In the genomic region with DNA sequence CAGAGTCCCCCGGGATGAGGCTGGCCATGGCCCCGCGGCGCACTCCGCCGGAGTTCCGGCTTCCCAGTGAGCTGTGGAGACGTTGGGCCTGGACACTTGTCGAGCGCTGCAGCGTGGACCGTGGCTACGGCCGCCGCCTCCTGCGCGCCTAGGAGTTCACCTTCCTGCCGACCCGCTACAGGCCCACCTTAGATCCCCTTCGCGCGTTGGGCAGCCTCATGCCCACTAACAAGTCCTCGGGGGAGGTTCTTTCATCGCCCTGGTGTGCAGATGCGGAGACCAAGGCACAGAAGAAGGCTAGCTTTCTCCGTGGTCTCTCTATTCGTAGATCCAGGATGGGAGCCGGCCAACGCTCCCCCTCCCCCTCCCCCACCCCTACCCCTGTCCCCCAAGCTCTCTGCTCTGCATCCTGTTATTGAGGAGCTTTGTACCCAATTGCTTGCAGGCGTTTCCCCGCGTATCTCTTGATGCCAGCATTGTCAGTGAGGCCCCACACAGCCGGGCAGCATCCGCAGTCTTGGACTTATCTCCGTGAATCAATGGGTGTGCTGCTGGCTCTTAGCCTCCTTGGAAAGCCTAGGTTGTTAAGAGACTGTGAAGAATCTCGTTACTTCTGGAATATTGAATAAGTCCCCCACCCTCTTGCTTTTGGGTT, we compare ENCODE assay signal across 7 mouse cellular contexts. TPM values are rescaled to one million over a fixed set of nuclear protein-coding genes. Genes with fewer than 3 reads are reported as not detected.
DNase-seq lines count a peak whose midpoint lies in the region; ATAC-seq and TF ChIP-seq lines count a peak whose summit lies in the region.

No protein-coding gene starts in this region.

- peak overlapping the region; percentile 84 for H3K9ac ChIP-seq in embryonic facial prominence, embryonic 14.5 days (ENCODE audit: low read depth, low read length)
- peak overlapping the region; percentile 86 for H3K9ac ChIP-seq in intestine, embryonic 16.5 days (ENCODE audit: low read depth, low read length)
- peak overlapping the region; percentile 86 for H3K9ac ChIP-seq in midbrain, postnatal 0 days (replicated peaks; ENCODE audit: low read length, poor library complexity, severe bottlenecking)

- peaks cover 14% of the 10 kb centered on the region for H3K36me3 ChIP-seq in embryonic facial prominence, embryonic 14.5 days (ENCODE audit: control insufficient read depth, insufficient read depth, low read length)
- peaks cover 7% of the 10 kb centered on the region for H3K36me3 ChIP-seq in intestine, embryonic 16.5 days (ENCODE audit: control insufficient read depth, insufficient read depth, low read length)
- H3K36me3 ChIP-seq in midbrain, postnatal 0 days (ENCODE audit: insufficient read depth, low read length), result peaks cover 7% of the 10 kb centered on the region; the same call in 1 of the 2 replicates

- WGBS in embryonic facial prominence, embryonic 14.5 days, result under 1% methylated on average over 29 of the region's 36 CpGs
- under 1% methylated on average over 34 of the region's 36 CpGs for WGBS in intestine, embryonic 16.5 days
- 0% methylated on average over 31 of the region's 36 CpGs for WGBS in midbrain, postnatal 0 days

- peak overlapping the region; percentile 83 for H3K4me2 ChIP-seq in embryonic facial prominence, embryonic 14.5 days (ENCODE audit: low read depth, low read length)
- H3K4me2 ChIP-seq in intestine, embryonic 16.5 days (ENCODE audit: low read depth, low read length), result peak overlapping the region; percentile 50
- peak overlapping the region; percentile 92 for H3K4me2 ChIP-seq in midbrain, postnatal 0 days (ENCODE audit: low read depth, low read length, poor library complexity, severe bottlenecking)

- H3K27ac ChIP-seq in embryonic facial prominence, embryonic 14.5 days (replicated peaks; ENCODE audit: low read depth, low read length), result peak overlapping the region; percentile 87
- H3K27ac ChIP-seq in intestine, embryonic 16.5 days (ENCODE audit: low read length), result peak overlapping the region; percentile 86
- H3K27ac ChIP-seq in midbrain, postnatal 0 days (ENCODE audit: low read depth, low read length), result peak overlapping the region; percentile 95

- TF ChIP-seq CTCF in midbrain, postnatal 0 days (IDR thresholded peaks at IDR 0.05), result no peak

- peak; percentile 38 for DNase-seq in spleen, adult 12 weeks (ENCODE audit: low spot score)
- no peak for DNase-seq in spleen, adult 18-20 months
- peak; percentile 24 for DNase-seq in embryonic facial prominence, embryonic 14.5 days (ENCODE audit: low spot score)
- DNase-seq in midbrain, postnatal 0 days (ENCODE audit: low spot score), result peak; percentile 45
- DNase-seq in layer of hippocampus, adult 11-12 months (ENCODE audit: low spot score), result no peak
- DNase-seq in frontal cortex, postnatal 14 days (ENCODE audit: low spot score in 2 of 2), result no peak

- H3K4me3 ChIP-seq in embryonic facial prominence, embryonic 14.5 days (ENCODE audit: low read depth, low read length), result peak overlapping the region; percentile 85
- peak overlapping the region; percentile 75 for H3K4me3 ChIP-seq in intestine, embryonic 16.5 days (ENCODE audit: low read length)
- H3K4me3 ChIP-seq in midbrain, postnatal 0 days (ENCODE audit: low read depth, low read length), result peak overlapping the region; percentile 76

- no peaks in the 10 kb centered on the region for H3K9me3 ChIP-seq in embryonic facial prominence, embryonic 14.5 days (ENCODE audit: control insufficient read depth, low read length)
- H3K9me3 ChIP-seq in intestine, embryonic 16.5 days (ENCODE audit: control insufficient read depth, low read length), result no peaks in the 10 kb centered on the region
- H3K9me3 ChIP-seq in midbrain, postnatal 0 days (ENCODE audit: low read length), result no peaks in the 10 kb centered on the region

- H3K4me1 ChIP-seq in embryonic facial prominence, embryonic 14.5 days (ENCODE audit: control insufficient read depth, insufficient read depth, low read length), result peaks cover 39% of the 10 kb centered on the region
- peaks cover 40% of the 10 kb centered on the region for H3K4me1 ChIP-seq in intestine, embryonic 16.5 days (ENCODE audit: control insufficient read depth, insufficient read depth, low read length)
- H3K4me1 ChIP-seq in midbrain, postnatal 0 days (ENCODE audit: insufficient read depth, low read length), result peaks cover 29% of the 10 kb centered on the region; the same call in 1 of the 2 replicates

- H3K27me3 ChIP-seq in embryonic facial prominence, embryonic 14.5 days (replicated peaks; ENCODE audit: control insufficient read depth, insufficient read depth, low read length), result peaks cover 35% of the 10 kb centered on the region
- peaks cover 36% of the 10 kb centered on the region for H3K27me3 ChIP-seq in intestine, embryonic 16.5 days (replicated peaks; ENCODE audit: control insufficient read depth, insufficient read depth, low read length)
- no peaks in the 10 kb centered on the region for H3K27me3 ChIP-seq in midbrain, postnatal 0 days (ENCODE audit: insufficient read depth, low read length)

- ATAC-seq in embryonic facial prominence, embryonic 14.5 days (ENCODE audit: low read depth), result no peak
- no peak; the same call in 1 of the 2 replicates for ATAC-seq in intestine, embryonic 16.5 days
- ATAC-seq in midbrain, postnatal 0 days (ENCODE audit: low FRiP score), result no peak

RNA-seq across cellular contexts. Expression of a gene that starts 0.8 kb away (rescaled TPM):
- 34.5 and 38.8 TPM in 2 replicates for polyA plus RNA-seq in embryonic facial prominence, embryonic 14.5 days (2014; fragmentation: Nextera tagmentation; extraction: Ambion mirVana)
- polyA plus RNA-seq in intestine, embryonic 16.5 days (2015; fragmentation: Nextera tagmentation; extraction: Ambion mirVana), result 32.4 and 34.2 TPM in 2 replicates
- 36.7 and 39.8 TPM in 2 replicates for total RNA-seq in midbrain, postnatal 0 days (2014; rRNA removed)
- polyA plus RNA-seq in midbrain, postnatal 0 days (2015; fragmentation: Nextera tagmentation; extraction: Ambion mirVana), result 27.3 and 28.8 TPM in 2 replicates

RNA-seq across cellular contexts. Expression of a gene that starts 4.0 kb away (rescaled TPM):
- 2.1 and 2.8 TPM in 2 replicates for polyA plus RNA-seq in embryonic facial prominence, embryonic 14.5 days (2014; fragmentation: Nextera tagmentation; extraction: Ambion mirVana)
- 1.3 and 1.4 TPM in 2 replicates for polyA plus RNA-seq in intestine, embryonic 16.5 days (2015; fragmentation: Nextera tagmentation; extraction: Ambion mirVana)
- 111 and 115 TPM in 2 replicates for total RNA-seq in midbrain, postnatal 0 days (2014; rRNA removed)
- 165 and 180 TPM in 2 replicates for polyA plus RNA-seq in midbrain, postnatal 0 days (2015; fragmentation: Nextera tagmentation; extraction: Ambion mirVana)

RNA-seq across cellular contexts. Expression of a gene that starts 36.3 kb away (rescaled TPM):
- 0.98 and 1.3 TPM in 2 replicates for polyA plus RNA-seq in embryonic facial prominence, embryonic 14.5 days (2014; fragmentation: Nextera tagmentation; extraction: Ambion mirVana)
- 2.3 and 3.5 TPM in 2 replicates for polyA plus RNA-seq in intestine, embryonic 16.5 days (2015; fragmentation: Nextera tagmentation; extraction: Ambion mirVana)
- 1.1 and 2.3 TPM in 2 replicates for total RNA-seq in midbrain, postnatal 0 days (2014; rRNA removed)
- not detected in 2 replicates for polyA plus RNA-seq in midbrain, postnatal 0 days (2015; fragmentation: Nextera tagmentation; extraction: Ambion mirVana)

Comparison
In these comparisons a context has a peak if more than half of its experiments do, and no peak if none do; other contexts are left out.
1. DNase-seq: peak in spleen, adult 12 weeks (single experiment), embryonic facial prominence, embryonic 14.5 days (single experiment) and midbrain, postnatal 0 days (single experiment); none in spleen, adult 18-20 months (0 of 2), layer of hippocampus, adult 11-12 months (single experiment) and frontal cortex, postnatal 14 days (0 of 2).
2. RNA of a gene that starts 4.0 kb away (polyA plus RNA-seq): 165 to 180 TPM in midbrain, postnatal 0 days; 2.1 to 2.8 TPM in embryonic facial prominence, embryonic 14.5 days and 1.3 to 1.4 TPM in intestine, embryonic 16.5 days; every median in the first group is over 10 times any median in the second.
3. Peak in every context shown above with its lines, with median percentiles within 50 percentile points of each other: H3K27ac ChIP-seq, H3K4me2 ChIP-seq, H3K4me3 ChIP-seq and H3K9ac ChIP-seq.